Mouse (Mus musculus): Measurements from ENCODE around the gene Med6. TPM values are rescaled to one million over a fixed set of nuclear protein-coding genes. Genes with fewer than 3 reads are reported as not detected.

The Med6 gene
- total RNA-seq (2021) = 10 to 100 TPM; 13.6 to 15.9 TPM
- long read RNA-seq, experiment 1, transcript Med6-204 (8 exons, 1,059 nt) = major isoform, 20 of 21 reads
- long read RNA-seq, experiment 1, partial matches to known transcripts = 1 of 21 reads
- long read RNA-seq, experiment 1, other reads (novel, unspliced or antisense) = 0 of 21 reads
- long read RNA-seq, experiment 2, transcript Med6-204 (8 exons, 1,059 nt) = major isoform, 15 of 17 reads
- long read RNA-seq, experiment 2, partial matches to known transcripts = 0 of 17 reads
- long read RNA-seq, experiment 2, other reads (novel, unspliced or antisense) = 2 of 17 reads

GRCm38 (mm10) chr12:81594902-81595671 is at the start of gene Med6:
Gene Med6, minus strand, starts transcription at chr12:81595008.
- intact Hi-C loops (cut with DNase I) = loop anchor here (5.0 kb wide), 1 partner anchor 108 kb away; the partner anchor contains the start of gene Cox16
- DNase-seq = peak; percentile 89 to 95

- no peak for DNase-seq
- intact Hi-C loops (cut with DNase I) = no loop called here
Observed at GRCm38 (mm10) chr12:81642361-81643082, 47.7 kb upstream of the Med6 start.

GRCm38 (mm10) chr12:81640656-81641055 is 45.8 kb upstream of the Med6 start:
- DNase-seq = no peak
- intact Hi-C loops (cut with DNase I) = no loop called here

GRCm38 (mm10) chr12:81633246-81633645 is 38.4 kb upstream of the Med6 start:
- DNase-seq = no peak
- intact Hi-C loops (cut with DNase I) = loop anchor here (5.0 kb wide), 1 partner anchor 64 kb away; no protein-coding TSS in a partner anchor

GRCm38 (mm10) chr12:81631661-81632401 is 37.0 kb upstream of the Med6 start:
- intact Hi-C loops (cut with DNase I) = loop anchor here (5.0 kb wide), 1 partner anchor 65 kb away; no protein-coding TSS in a partner anchor
- DNase-seq = peak in 1 of 2 experiments; percentile 3

GRCm38 (mm10) chr12:81630915-81631660 is 36.3 kb upstream of the Med6 start, which contains the start of gene Ttc9:
Gene Ttc9, plus strand, starts transcription at chr12:81631249.
- peak; percentile 35 to 43 for DNase-seq
- intact Hi-C loops (cut with DNase I) = loop anchor here (5.0 kb wide), 1 partner anchor 66 kb away; no protein-coding TSS in a partner anchor

- intact Hi-C loops (cut with DNase I) = loop anchor here (5.0 kb wide), 1 partner anchor 67 kb away; no protein-coding TSS in a partner anchor
- DNase-seq = peak; percentile 5 to 8
Observed at GRCm38 (mm10) chr12:81630520-81630914, 35.7 kb upstream of the Med6 start.

- no peak for DNase-seq
- intact Hi-C loops (cut with DNase I) = no loop called here
Observed at GRCm38 (mm10) chr12:81628091-81628490, 33.3 kb upstream of the Med6 start.

- intact Hi-C loops (cut with DNase I) = no loop called here
Observed at GRCm38 (mm10) chr12:81627426-81627825, 32.6 kb upstream of the Med6 start.

GRCm38 (mm10) chr12:81626226-81626861 is 31.5 kb upstream of the Med6 start:
- intact Hi-C loops (cut with DNase I) = no loop called here
- DNase-seq = no peak

More at GRCm38 (mm10) chr12:81627426-81627825, 32.6 kb upstream of the Med6 start:
- no peak for DNase-seq

GRCm38 (mm10) chr12:81623377-81623776 is 28.6 kb upstream of the Med6 start:
- DNase-seq = no peak
- intact Hi-C loops (cut with DNase I) = no loop called here

- DNase-seq = peak; percentile 61 to 82
- intact Hi-C loops (cut with DNase I) = loop anchor here (1.0 to 5.0 kb wide), 3 partner anchors 84 to 298 kb away; no protein-coding TSS in a partner anchor
Observed at GRCm38 (mm10) chr12:81619302-81619701, 24.5 kb upstream of the Med6 start.

GRCm38 (mm10) chr12:81616980-81617379 is 22.2 kb upstream of the Med6 start:
- intact Hi-C loops (cut with DNase I) = loop anchor here (5.0 kb wide), 1 partner anchor 300 kb away; no protein-coding TSS in a partner anchor
- no peak for DNase-seq

GRCm38 (mm10) chr12:81615807-81616206 is 21.0 kb upstream of the Med6 start:
- intact Hi-C loops (cut with DNase I) = loop anchor here (5.0 kb wide), 1 partner anchor 301 kb away; no protein-coding TSS in a partner anchor
- no peak for DNase-seq

GRCm38 (mm10) chr12:81609445-81609844 is 14.6 kb upstream of the Med6 start:
- intact Hi-C loops (cut with DNase I) = no loop called here
- DNase-seq = no peak

- DNase-seq = no peak
Observed at GRCm38 (mm10) chr12:81604995-81605784, 10.4 kb upstream of the Med6 start.

GRCm38 (mm10) chr12:81596547-81597262 is 1.9 kb upstream of the Med6 start:
- DNase-seq = no peak
- intact Hi-C loops (cut with DNase I) = loop anchor here (5.0 kb wide), 1 partner anchor 109 kb away; the partner anchor contains the start of gene Cox16

More at GRCm38 (mm10) chr12:81604995-81605784, 10.4 kb upstream of the Med6 start:
- intact Hi-C loops (cut with DNase I) = no loop called here

All from heart, postnatal 14 days (tissue).